Mouse (Mus musculus) bone marrow, adult 2 months (tissue): Measurements from ENCODE around the gene Pdcd4.

Experiments used
- CTCF ChIP-seq: fragments of 200-500 bp; IDR thresholded peaks from 2 replicates; pipeline ENCODE4 v1.5.1; 2011; ENCODE audit warnings: low read length, control low read depth; ENCODE audit not compliant: control insufficient read depth, insufficient read depth
- POLR2A ChIP-seq: fragments of 200-500 bp; IDR thresholded peaks from 2 replicates; pipeline ENCODE4 v1.6.1; 2011; ENCODE audit warnings: low read depth, mild to moderate bottlenecking, control low read depth, low read length, borderline replicate concordance; ENCODE audit not compliant: control insufficient read depth

DNA sequence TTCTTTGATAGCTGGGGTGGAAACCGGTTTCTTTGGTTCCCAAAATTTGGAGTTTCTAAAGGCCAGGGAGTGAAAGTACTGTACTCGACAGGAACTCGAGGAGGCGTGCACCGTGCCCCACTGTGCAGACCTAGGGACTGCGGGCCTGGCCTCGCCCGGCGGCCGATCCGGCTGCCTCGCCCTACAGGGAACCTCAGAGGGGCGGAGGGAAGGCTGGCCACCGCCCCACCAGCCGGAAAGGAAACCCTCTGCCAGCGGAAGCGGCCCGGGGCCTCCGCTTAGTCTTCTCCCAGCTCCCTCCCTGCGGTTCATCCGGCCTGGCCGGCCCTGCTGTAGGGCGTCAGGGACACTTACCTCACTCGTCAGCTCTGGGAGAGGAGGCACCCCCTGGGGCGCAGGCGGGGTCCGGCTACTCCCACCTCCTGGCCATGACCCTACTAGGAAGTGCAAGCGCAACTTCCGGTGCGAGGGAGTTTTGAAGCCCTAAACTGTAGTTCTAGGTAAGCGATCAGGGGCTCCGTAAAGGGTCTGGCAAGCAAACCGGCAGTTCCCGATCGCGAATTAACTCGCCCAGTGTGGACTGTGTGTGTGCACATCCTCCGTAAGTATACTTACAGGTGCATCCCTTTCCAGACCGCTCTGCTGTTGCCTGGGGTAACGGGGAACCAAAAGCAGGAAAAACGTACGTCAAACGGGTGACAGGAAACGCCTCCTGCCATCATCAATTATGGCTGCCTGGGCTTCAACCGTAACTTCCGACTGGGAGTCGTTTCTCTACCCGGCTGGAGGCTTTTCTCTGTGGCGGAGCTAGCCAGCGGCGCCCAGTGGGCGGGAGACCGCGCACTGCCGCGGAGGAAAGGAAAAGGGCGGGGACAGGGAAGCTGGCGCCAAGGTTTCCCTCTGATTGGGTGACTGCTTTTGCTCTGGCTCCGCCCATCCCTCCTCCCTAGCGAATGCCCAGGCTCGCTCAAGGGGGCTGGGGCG, 52.1 kb downstream of the Pdcd4 start, which contains the start of the genes Shoc2 and Bbip1:
- TF ChIP-seq CTCF = no peak
- peak; percentile 88 for TF ChIP-seq POLR2A
